Mouse (Mus musculus): ENCODE measurements at regions not wholly inside any gene's neighbourhood (a gene's known extent, or its start where the extent isn't known, plus 50 kb on each side); places are given as distances from the start of the nearest gene placed in this dataset.

GRCm38 (mm10) chr5:118459391-118459792 lies 101.1 kb upstream of the Med13l start:
- TF ChIP-seq CTCF (IDR thresholded peaks at IDR 0.05; ENCODE audit: borderline replicate concordance, insufficient read depth, low read length): no peak
- TF ChIP-seq POLR2A (IDR thresholded peaks at IDR 0.05; ENCODE audit: low read depth, low read length): no peak
